Mouse (Mus musculus) spleen, adult 2 months (tissue): ENCODE results near the gene Ncor2. TPM values are rescaled to one million over a fixed set of nuclear protein-coding genes. Genes with fewer than 3 reads are reported as not detected.

ENCODE experiments used
- DNase-seq, 2 experiments: peaks; one replicate each; pipeline versions ENCODE4 v3.0.0 to v3.0.0-alpha.2; 2012 to 2021; ENCODE audit warnings: low spot score in 2 of 2, low read depth in 1 of 2
- H3K27ac ChIP-seq: fragments of 200-500 bp; 2 replicates; pipeline ENCODE4 v1.5.1; 2012; ENCODE audit warnings: low read length, inconsistent platforms; ENCODE audit not compliant: insufficient read depth
- H3K27me3 ChIP-seq: fragments of 200-500 bp; 2 replicates; pipeline ENCODE4 v1.6.1; 2012; ENCODE audit warnings: mild to moderate bottlenecking, moderate library complexity, low read length, inconsistent platforms; ENCODE audit not compliant: control insufficient read depth, insufficient read depth
- H3K36me3 ChIP-seq: fragments of 200-500 bp; 2 replicates; pipeline ENCODE4 v1.6.1; 2012; ENCODE audit warnings: mild to moderate bottlenecking, low read length, inconsistent platforms; ENCODE audit not compliant: control insufficient read depth, insufficient read depth
- H3K4me1 ChIP-seq: fragments of 200-500 bp; 2 replicates; pipeline ENCODE4 v1.6.1; 2011; ENCODE audit warnings: inconsistent platforms; ENCODE audit not compliant: control insufficient read depth, insufficient read depth, insufficient read length
- H3K4me3 ChIP-seq: fragments of 200-500 bp; 2 replicates; pipeline ENCODE4 v1.5.1; 2011; ENCODE audit warnings: mild to moderate bottlenecking, inconsistent platforms; ENCODE audit not compliant: insufficient read depth, insufficient read length; ENCODE audit errors: extremely low read depth
- CTCF ChIP-seq: fragments of 200-500 bp; IDR thresholded peaks from 2 replicates; pipeline ENCODE4 v1.5.1; 2011; ENCODE audit warnings: mild to moderate bottlenecking, inconsistent platforms; ENCODE audit not compliant: insufficient read depth, insufficient read length, insufficient replicate concordance; ENCODE audit errors: extremely low read depth
- POLR2A ChIP-seq: fragments of 200-500 bp; IDR thresholded peaks from 2 replicates; pipeline ENCODE4 v1.6.1; 2011; ENCODE audit warnings: low read depth, low read length, inconsistent platforms
- WGBS: fragments of 180-500 bp; shearing (Covaris S2); methylation state at CpG from one replicate; pipeline ENCODE4 v1.1.7; 2018; 5-methylcytosine and 5-hydroxymethylcytosine counted together
- polyA plus RNA-seq: library from polyadenylated mRNA; depleted of rRNA; stranded (reverse); fragments of >200 nt; gene quantifications from 2 replicates; pipeline ENCODE4 v1.2.3, GENCODE M21; 2012

The Ncor2 gene
- polyA plus RNA-seq, 1 experiment, result 70.5 TPM

- Histone ChIP-seq H3K4me3 (no peak overlapping the region), H3K27ac (no peak overlapping the region), H3K4me1 (peaks cover under 1% of the 10 kb centered on the region; the same call in 1 of the 2 replicates), H3K27me3 (no peaks in the 10 kb centered on the region), H3K36me3 (peaks cover 1% of the 10 kb centered on the region; the same call in 1 of the 2 replicates)
- TF ChIP-seq POLR2A, result no peak
- no peak for TF ChIP-seq CTCF
- DNase-seq, result no peak
- 91% methylated on average over 10 of the region's 10 CpGs for WGBS
These were observed 30.8 kb downstream of the Ncor2 start for GRCm38 (mm10) chr5:125148173-125148572.

- H3K27me3 ChIP-seq, result no peaks in the 10 kb centered on the region
- 70% methylated on average over 5 of the region's 5 CpGs for WGBS
- H3K4me1 ChIP-seq, result no peaks in the 10 kb centered on the region; the same call in 1 of the 2 replicates
- no peak overlapping the region for H3K4me3 ChIP-seq
- no peak overlapping the region for H3K27ac ChIP-seq
- peaks cover 1% of the 10 kb centered on the region; the same call in 1 of the 2 replicates for H3K36me3 ChIP-seq
- DNase-seq, result no peak
- no peak for TF ChIP-seq POLR2A
- TF ChIP-seq CTCF, result no peak
These were observed 31.9 kb downstream of the Ncor2 start for GRCm38 (mm10) chr5:125147124-125147523.

GRCm38 (mm10) chr5:125143114-125143872 is 35.7 kb downstream of the Ncor2 start:
- H3K27ac ChIP-seq, result no peak overlapping the region
- peaks cover 17% of the 10 kb centered on the region; the same call in 1 of the 2 replicates for H3K4me1 ChIP-seq
- no peak overlapping the region for H3K4me3 ChIP-seq
- no peak for DNase-seq
- no peaks in the 10 kb centered on the region for H3K27me3 ChIP-seq
- no peak for TF ChIP-seq CTCF
- no peak for TF ChIP-seq POLR2A
- peaks cover 1% of the 10 kb centered on the region; the same call in 1 of the 2 replicates for H3K36me3 ChIP-seq
- 86% methylated on average over 12 of the region's 12 CpGs for WGBS

GRCm38 (mm10) chr5:125141916-125142315 is 37.1 kb downstream of the Ncor2 start:
- H3K36me3 ChIP-seq, result peaks cover 1% of the 10 kb centered on the region; the same call in 1 of the 2 replicates
- TF ChIP-seq POLR2A (no peak), CTCF (no peak)
- 58% methylated on average over 5 of the region's 5 CpGs for WGBS
- H3K27ac ChIP-seq, result no peak overlapping the region
- H3K4me3 ChIP-seq, result no peak overlapping the region
- DNase-seq, result no peak
- H3K4me1 ChIP-seq, result peaks cover 27% of the 10 kb centered on the region; the same call in 1 of the 2 replicates
- H3K27me3 ChIP-seq, result no peaks in the 10 kb centered on the region

GRCm38 (mm10) chr5:125141525-125141880 is 37.5 kb downstream of the Ncor2 start:
- Histone ChIP-seq H3K27ac (peak overlapping the region; percentile 54; the same call in 1 of the 2 replicates), H3K4me3 (no peak overlapping the region), H3K4me1 (peaks cover 31% of the 10 kb centered on the region; the same call in 1 of the 2 replicates), H3K36me3 (peaks cover under 1% of the 10 kb centered on the region; the same call in 1 of the 2 replicates), H3K27me3 (no peaks in the 10 kb centered on the region)
- WGBS, result 41% methylated on average over 7 of the region's 7 CpGs
- DNase-seq, result no peak
- no peak for TF ChIP-seq CTCF
- no peak for TF ChIP-seq POLR2A

GRCm38 (mm10) chr5:125140832-125141524 is 38.0 kb downstream of the Ncor2 start:
- no peaks in the 10 kb centered on the region for H3K36me3 ChIP-seq
- 30% methylated on average over 27 of the region's 27 CpGs for WGBS
- peak in 1 of 2 experiments; percentile 48 for DNase-seq
- H3K4me1 ChIP-seq, result peaks cover 34% of the 10 kb centered on the region; the same call in 1 of the 2 replicates
- TF ChIP-seq POLR2A (no peak), CTCF (no peak)
- no peaks in the 10 kb centered on the region for H3K27me3 ChIP-seq
- H3K27ac ChIP-seq, result peak overlapping the region; percentile 69
- no peak overlapping the region for H3K4me3 ChIP-seq
